16 mouse cellular contexts compared by ENCODE assay signal in genomic region chr4:133991087-133991660, GRCm38 (mm10). TPM values are rescaled to one million over a fixed set of nuclear protein-coding genes. Genes with fewer than 3 reads are reported as not detected.
"Had no signal": no experiment of that assay in that cellular context is flagged by ENCODE, and none has a peak within 500 bp of the region (broad histone marks: within the 10 kb centered on the region; RNA-seq: fewer than 3 reads in every experiment).

No protein-coding gene starts in this region.

- H3K9me3 ChIP-seq: limb, embryonic 12.5 days; liver, embryonic 13.5 days; lung, embryonic 15.5 days; neural tube, embryonic 15.5 days had no signal

- H3K4me2 ChIP-seq: limb, embryonic 12.5 days; liver, embryonic 13.5 days; lung, embryonic 15.5 days; neural tube, embryonic 15.5 days had no signal

- H3K27me3 ChIP-seq: limb, embryonic 12.5 days; liver, embryonic 13.5 days; lung, embryonic 15.5 days; neural tube, embryonic 15.5 days had no signal

- DNase-seq: liver; liver, embryonic 13.5 days; liver, postnatal 0 days; lung, postnatal 14 days; midbrain, embryonic 14.5 days; right cerebral cortex, adult 18-20 months; right cerebral cortex, postnatal 25 days; thymus, postnatal 36 days had no signal

- ATAC-seq: liver, postnatal 0 days had no signal

- H3K27ac ChIP-seq: layer of hippocampus, adult 2 months; limb, embryonic 12.5 days; liver, embryonic 13.5 days; lung, embryonic 15.5 days; neural tube, embryonic 15.5 days had no signal

- H3K4me3 ChIP-seq: layer of hippocampus, adult 2 months; limb, embryonic 12.5 days; liver, embryonic 13.5 days; lung, embryonic 15.5 days; myocyte; neural tube, embryonic 15.5 days had no signal

- H3K9ac ChIP-seq: limb, embryonic 12.5 days; liver, embryonic 13.5 days; liver, postnatal 0 days; lung, embryonic 15.5 days; neural tube, embryonic 15.5 days had no signal

- H3K4me1 ChIP-seq: limb, embryonic 12.5 days; liver, embryonic 13.5 days; lung, embryonic 15.5 days; neural tube, embryonic 15.5 days had no signal

RNA-seq across cellular contexts. Expression of gene Lin28a, which starts 27.5 kb away (rescaled TPM):
- total RNA-seq: layer of hippocampus, adult 2 months; layer of hippocampus, postnatal 10 days; left cerebral cortex, postnatal 36 days had no signal
- polyA plus RNA-seq: small intestine, adult 2 months had no signal
